Mouse (Mus musculus): Measurements from ENCODE around the gene Gm20388. TPM values are rescaled to one million over a fixed set of nuclear protein-coding genes. Genes with fewer than 3 reads are reported as not detected.

Gm20388 gene
- polyA plus RNA-seq, 1 experiment from 2014 or later = 2.5 TPM

GRCm38 (mm10) chr8:122556030-122557009 is 2645.7 kb downstream of the Gm20388 start:
- no peaks in the 10 kb centered on the region for H3K36me3 ChIP-seq

DNA sequence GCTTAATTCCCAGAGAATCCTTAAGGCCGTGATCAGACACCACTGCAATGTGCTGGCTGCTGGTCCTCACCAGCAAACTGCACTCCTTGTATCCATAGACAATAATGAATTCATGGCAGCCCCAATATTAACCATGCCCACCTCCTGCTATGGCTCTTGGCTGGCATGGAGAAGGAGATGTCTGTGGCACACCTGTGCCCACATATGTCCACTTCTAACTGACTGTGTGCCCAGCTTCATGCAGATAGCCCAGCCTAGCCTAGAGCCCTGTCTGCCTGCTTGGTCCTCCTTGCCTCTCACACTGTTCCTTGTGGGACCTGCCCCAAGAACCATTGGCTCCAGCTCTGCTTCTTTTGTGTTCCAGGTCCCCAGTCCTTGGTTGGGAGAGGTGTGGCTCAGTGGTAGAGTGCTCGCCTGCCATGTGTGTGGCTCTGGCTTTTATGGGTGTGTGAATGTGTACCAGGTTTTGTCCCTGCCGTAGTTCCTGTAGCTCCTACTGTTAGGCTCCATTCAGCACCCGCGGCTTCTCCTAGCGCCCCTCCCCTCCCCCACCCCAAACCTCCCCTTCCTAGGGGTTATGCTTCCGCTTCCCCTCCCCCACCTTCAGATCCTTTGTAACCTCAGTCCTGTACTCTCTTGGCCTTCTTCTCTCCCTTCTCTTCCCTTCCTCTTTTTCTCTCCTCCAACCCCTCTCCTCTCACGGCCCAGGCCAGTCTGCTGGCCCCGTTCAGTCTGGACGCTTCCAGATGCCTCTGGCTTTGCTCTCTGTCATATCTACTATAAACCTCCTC is 2646.8 kb downstream of the Gm20388 start:
- 48% methylated on average over 10 of the region's 10 CpGs for WGBS
- no peak for DNase-seq (ENCODE audit: low spot score)
- peak overlapping the region; percentile 80 for H3K27ac ChIP-seq
- peak overlapping the region; percentile 2; the same call in 1 of the 2 replicates for H3K4me3 ChIP-seq
- H3K27me3 ChIP-seq (ENCODE audit: low read depth, poor library complexity, severe bottlenecking) = no peaks in the 10 kb centered on the region
- H3K36me3 ChIP-seq = no peaks in the 10 kb centered on the region
- H3K4me1 ChIP-seq = peaks cover 33% of the 10 kb centered on the region
- H3K9me3 ChIP-seq (replicated peaks) = no peaks in the 10 kb centered on the region

More at GRCm38 (mm10) chr8:122556030-122557009, 2645.7 kb downstream of the Gm20388 start:
- WGBS = 70% methylated on average over 12 of the region's 12 CpGs
- Histone ChIP-seq H3K4me3 (no peak overlapping the region), H3K27me3 (ENCODE audit: low read depth, poor library complexity, severe bottlenecking) (no peaks in the 10 kb centered on the region), H3K27ac (peak overlapping the region; percentile 80), H3K9me3 (replicated peaks) (no peaks in the 10 kb centered on the region), H3K4me1 (peaks cover 38% of the 10 kb centered on the region)
- DNase-seq (ENCODE audit: low spot score) = no peak

DNA sequence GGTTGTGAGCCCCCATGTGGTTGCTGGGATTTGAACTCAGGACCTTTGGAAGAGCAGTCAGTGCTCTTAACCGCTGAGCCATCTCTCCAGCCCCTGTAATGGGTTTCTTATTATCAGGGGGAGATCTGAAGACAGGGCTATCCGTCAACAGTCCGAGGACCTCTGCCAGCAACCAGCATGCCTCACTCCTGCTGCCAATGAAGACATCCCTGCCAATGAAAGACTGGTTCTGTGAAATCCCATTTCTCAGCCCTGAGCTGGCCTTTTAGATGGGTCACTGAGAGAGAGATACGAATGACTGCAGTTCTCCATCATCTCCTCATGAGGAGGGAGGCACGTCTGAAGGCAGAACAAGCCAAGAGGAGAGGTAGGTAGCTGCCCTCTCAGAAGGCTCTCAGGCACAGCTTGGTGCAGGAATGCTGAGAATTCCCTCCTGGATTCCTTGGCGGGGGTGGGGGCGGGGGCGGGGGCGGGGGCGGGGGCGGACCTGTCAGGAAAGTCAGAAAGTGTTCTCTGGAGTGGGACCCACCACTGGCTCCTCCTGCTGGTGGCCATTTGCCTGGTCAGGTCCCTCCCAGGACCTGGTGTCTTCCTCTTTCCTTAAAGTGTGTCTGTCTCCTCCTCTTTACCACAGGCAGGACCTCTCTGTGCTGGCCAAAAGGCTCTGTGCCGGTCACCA is 2648.2 kb downstream of the Gm20388 start:
- H3K9me3 ChIP-seq (replicated peaks) = no peaks in the 10 kb centered on the region
- peak overlapping the region; percentile 37 for H3K27ac ChIP-seq
- peak; percentile 56 for DNase-seq (ENCODE audit: low spot score)
- WGBS = 10% methylated on average over 12 of the region's 12 CpGs
- no peaks in the 10 kb centered on the region for H3K36me3 ChIP-seq
- H3K27me3 ChIP-seq (ENCODE audit: low read depth, poor library complexity, severe bottlenecking) = no peaks in the 10 kb centered on the region
- H3K4me1 ChIP-seq = peaks cover 33% of the 10 kb centered on the region
- H3K4me3 ChIP-seq = 0 out of 2 replicates have a peak overlapping the region, but pooled peaks have one; percentile 6

DNA sequence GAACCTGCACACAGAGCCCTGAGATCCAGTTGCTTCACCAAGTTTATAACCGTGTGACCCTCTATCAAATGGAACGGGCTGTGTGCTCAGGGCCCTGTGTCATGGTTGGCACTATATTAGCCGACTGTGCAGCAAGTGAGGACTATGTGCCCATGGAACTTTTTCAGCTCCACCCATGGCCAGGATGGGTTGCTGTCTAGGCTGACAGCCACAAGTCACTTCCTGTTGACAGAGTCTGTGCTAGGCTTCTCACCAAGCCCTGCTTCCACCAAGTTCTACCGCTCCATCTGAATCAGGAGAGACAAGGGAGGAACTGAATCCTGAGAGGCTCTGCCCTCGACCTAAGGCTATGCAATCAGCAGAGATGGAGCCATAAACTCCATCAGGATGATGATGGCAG is 2650.6 kb downstream of the Gm20388 start:
- 81% methylated on average over 5 of the region's 5 CpGs for WGBS
- Histone ChIP-seq H3K4me1 (peaks cover 40% of the 10 kb centered on the region), H3K27me3 (ENCODE audit: low read depth, poor library complexity, severe bottlenecking) (no peaks in the 10 kb centered on the region), H3K27ac (no peak overlapping the region), H3K9me3 (replicated peaks) (no peaks in the 10 kb centered on the region), H3K4me3 (no peak overlapping the region), H3K36me3 (peaks cover 4% of the 10 kb centered on the region)
- no peak for DNase-seq (ENCODE audit: low spot score)

- WGBS = 85% methylated on average over 25 of the region's 25 CpGs
- peaks cover 38% of the 10 kb centered on the region for H3K4me1 ChIP-seq
- no peaks in the 10 kb centered on the region for H3K27me3 ChIP-seq (ENCODE audit: low read depth, poor library complexity, severe bottlenecking)
- H3K9me3 ChIP-seq (replicated peaks) = no peaks in the 10 kb centered on the region
- no peak for DNase-seq (ENCODE audit: low spot score)
- H3K27ac ChIP-seq = peak overlapping the region; percentile 42; the same call in 1 of the 2 replicates
- no peak overlapping the region for H3K4me3 ChIP-seq
- peaks cover 14% of the 10 kb centered on the region for H3K36me3 ChIP-seq
These were observed 2654.0 kb downstream of the Gm20388 start for GRCm38 (mm10) chr8:122564363-122565352.

GRCm38 (mm10) chr8:122566766-122567165 is 2656.1 kb downstream of the Gm20388 start:
- peak overlapping the region; percentile 98 for H3K4me3 ChIP-seq
- no peak for DNase-seq (ENCODE audit: low spot score)
- H3K27ac ChIP-seq = peak overlapping the region; percentile 98
- H3K36me3 ChIP-seq = peaks cover 35% of the 10 kb centered on the region
- H3K9me3 ChIP-seq (replicated peaks) = no peaks in the 10 kb centered on the region
- WGBS = 60% methylated on average over 6 of the region's 6 CpGs
- H3K4me1 ChIP-seq = peaks cover 49% of the 10 kb centered on the region
- H3K27me3 ChIP-seq (ENCODE audit: low read depth, poor library complexity, severe bottlenecking) = no peaks in the 10 kb centered on the region

- H3K4me1 ChIP-seq = peaks cover 52% of the 10 kb centered on the region
- peak; percentile 99 for DNase-seq (ENCODE audit: low spot score)
- H3K36me3 ChIP-seq = peaks cover 42% of the 10 kb centered on the region
- no peaks in the 10 kb centered on the region for H3K9me3 ChIP-seq (replicated peaks)
- H3K27me3 ChIP-seq (ENCODE audit: low read depth, poor library complexity, severe bottlenecking) = no peaks in the 10 kb centered on the region
- H3K4me3 ChIP-seq = peak within 1 kb of the TSS; percentile 98
- peak within 1 kb of the TSS; percentile 98 for H3K27ac ChIP-seq
- under 1% methylated on average over 62 of the region's 62 CpGs for WGBS
These were observed 2656.9 kb downstream of the Gm20388 start, which contains the start of gene Cdt1 for GRCm38 (mm10) chr8:122567361-122568108. Gene Cdt1 (plus strand): TSS chr8:122568015.

- no peak for DNase-seq (ENCODE audit: low spot score)
- Histone ChIP-seq H3K4me3 (peak overlapping the region; percentile 98), H3K4me1 (peaks cover 53% of the 10 kb centered on the region), H3K36me3 (peaks cover 48% of the 10 kb centered on the region), H3K27ac (peak overlapping the region; percentile 98), H3K27me3 (ENCODE audit: low read depth, poor library complexity, severe bottlenecking) (no peaks in the 10 kb centered on the region), H3K9me3 (replicated peaks) (no peaks in the 10 kb centered on the region)
- WGBS = under 1% methylated on average over 34 of the region's 34 CpGs
These were observed 2657.5 kb downstream of the Gm20388 start for GRCm38 (mm10) chr8:122568109-122568504.

GRCm38 (mm10) chr8:122568881-122569309 is 2658.3 kb downstream of the Gm20388 start:
- WGBS = 18% methylated on average over 10 of the region's 10 CpGs

GRCm38 (mm10) chr8:122569329-122569728 is 2658.7 kb downstream of the Gm20388 start:
- Histone ChIP-seq H3K4me3 (peak overlapping the region; percentile 98), H3K4me1 (peaks cover 56% of the 10 kb centered on the region), H3K27ac (peak overlapping the region; percentile 98), H3K27me3 (ENCODE audit: low read depth, poor library complexity, severe bottlenecking) (no peaks in the 10 kb centered on the region), H3K9me3 (replicated peaks) (no peaks in the 10 kb centered on the region), H3K36me3 (peaks cover 60% of the 10 kb centered on the region)
- 85% methylated on average over 9 of the region's 9 CpGs for WGBS
- no peak for DNase-seq (ENCODE audit: low spot score)

More at GRCm38 (mm10) chr8:122568881-122569309, 2658.3 kb downstream of the Gm20388 start:
- DNase-seq (ENCODE audit: low spot score) = no peak
- Histone ChIP-seq H3K4me1 (peaks cover 55% of the 10 kb centered on the region), H3K36me3 (peaks cover 56% of the 10 kb centered on the region), H3K27ac (peak overlapping the region; percentile 98), H3K4me3 (peak overlapping the region; percentile 98), H3K9me3 (replicated peaks) (no peaks in the 10 kb centered on the region), H3K27me3 (ENCODE audit: low read depth, poor library complexity, severe bottlenecking) (no peaks in the 10 kb centered on the region)

- WGBS = 97% methylated on average over 16 of the region's 16 CpGs
- DNase-seq (ENCODE audit: low spot score) = no peak
- H3K27me3 ChIP-seq (ENCODE audit: low read depth, poor library complexity, severe bottlenecking) = no peaks in the 10 kb centered on the region
- no peaks in the 10 kb centered on the region for H3K9me3 ChIP-seq (replicated peaks)
- H3K4me1 ChIP-seq = peaks cover 57% of the 10 kb centered on the region
- peaks cover 63% of the 10 kb centered on the region for H3K36me3 ChIP-seq
- H3K4me3 ChIP-seq = peak overlapping the region; percentile 98
- H3K27ac ChIP-seq = no peak overlapping the region
These were observed 2659.4 kb downstream of the Gm20388 start for GRCm38 (mm10) chr8:122569996-122570395.
